Mouse (Mus musculus) liver, postnatal 0 days (tissue): ENCODE data around the gene Olfr309.

Experiments
- CTCF ChIP-seq: sonication (generic); IDR thresholded peaks from 2 replicates; pipeline ENCODE4 v1.5.1; 2016; ENCODE audit warnings: antibody characterized with exemption, low read depth
- EP300 ChIP-seq: IDR thresholded peaks from 2 replicates; pipeline ENCODE4 v1.6.1; 2016; ENCODE audit warnings: antibody characterized with exemption, low read depth, mild to moderate bottlenecking

GRCm38 (mm10) chr7:86313608-86314007 lies at the start of gene Olfr309:
- no peak for TF ChIP-seq CTCF
- no peak for TF ChIP-seq EP300
